Mouse (Mus musculus): Measurements from ENCODE around the gene Zfp30. TPM values are rescaled to one million over a fixed set of nuclear protein-coding genes. Genes with fewer than 3 reads are reported as not detected.

Zfp30 gene
- polyA plus RNA-seq, 1 experiment from 2014 or later = 8.3 TPM

DNA sequence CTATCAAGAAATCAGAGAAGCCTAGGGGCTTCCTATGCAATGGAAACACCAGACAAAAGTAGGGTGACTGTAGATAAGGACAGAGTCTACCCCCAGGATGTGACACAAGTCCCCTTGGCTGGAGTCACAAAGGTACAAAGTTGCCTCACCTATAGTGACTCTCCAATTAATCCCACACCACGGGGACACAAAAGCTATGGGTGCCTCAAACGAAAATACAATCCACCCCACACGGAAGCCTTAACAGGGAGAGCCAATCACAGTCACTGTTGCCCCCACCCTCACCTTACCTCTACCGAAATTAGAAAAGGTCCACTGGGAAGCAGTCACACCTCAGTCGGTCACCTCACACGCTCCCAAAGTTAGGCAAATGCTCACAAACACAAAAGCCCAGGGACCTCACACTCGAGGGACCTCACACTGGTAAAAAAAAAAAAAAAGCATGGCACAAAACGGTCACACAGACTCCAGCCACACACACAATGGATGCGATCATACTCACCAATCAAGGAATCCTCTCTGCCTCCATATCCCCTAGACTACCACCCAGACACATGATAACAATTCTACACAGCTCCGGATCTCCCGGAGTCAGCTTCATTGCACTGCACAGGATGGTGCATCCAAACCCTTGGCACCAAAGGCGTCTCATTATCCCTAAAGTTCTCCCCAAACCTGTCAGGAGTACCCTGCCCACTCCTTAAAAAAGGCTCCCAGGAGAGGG is 31.4 kb downstream of the Zfp30 start:
- 3% methylated on average over 12 of the region's 12 CpGs for WGBS
- H3K27me3 ChIP-seq (ENCODE audit: control insufficient read depth, insufficient read depth, low read length) = no peaks in the 10 kb centered on the region
- H3K4me2 ChIP-seq (replicated peaks; ENCODE audit: low read depth, low read length) = peak overlapping the region; percentile 78
- peak; percentile 47 for ATAC-seq (ENCODE audit: low FRiP score, low TSS enrichment)
- peak overlapping the region; percentile 66 for H3K9ac ChIP-seq (ENCODE audit: low read depth, low read length)
- H3K4me1 ChIP-seq (ENCODE audit: control insufficient read depth, insufficient read depth, low read length) = peaks cover 11% of the 10 kb centered on the region; the same call in 1 of the 2 replicates
- H3K9me3 ChIP-seq (ENCODE audit: control insufficient read depth, low read length) = no peaks in the 10 kb centered on the region
- peak overlapping the region; percentile 63 for H3K4me3 ChIP-seq (ENCODE audit: low read length)
- no peaks in the 10 kb centered on the region for H3K36me3 ChIP-seq (ENCODE audit: control insufficient read depth, insufficient read depth, low read length)
- peak overlapping the region; percentile 44 for H3K27ac ChIP-seq (ENCODE audit: low read depth, low read length)

DNA sequence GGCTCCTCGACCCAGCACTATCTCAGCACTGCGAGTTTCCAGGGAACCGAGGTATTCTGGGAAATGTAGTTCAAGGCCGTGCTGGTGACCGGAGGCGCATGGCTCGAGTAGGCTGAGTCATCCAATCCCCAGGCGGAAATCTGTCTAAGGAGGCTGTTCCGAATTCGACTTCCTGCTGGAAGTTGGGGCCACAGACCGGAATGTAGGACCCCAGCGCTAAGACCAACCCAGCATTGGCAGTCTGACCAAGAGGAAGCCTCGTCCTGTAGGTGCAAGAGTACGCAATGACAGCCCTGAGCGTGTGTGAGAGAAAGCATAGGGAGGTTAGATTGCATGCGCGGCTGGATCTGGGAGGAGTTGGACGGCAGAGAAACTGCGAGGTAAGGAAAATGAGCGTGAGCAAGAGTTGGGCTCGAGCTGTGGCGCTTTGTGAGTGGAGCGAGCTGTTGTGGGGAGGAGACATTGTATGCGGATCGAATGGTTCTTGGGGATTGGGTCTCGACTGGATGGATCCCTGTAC is 32.2 kb downstream of the Zfp30 start, which contains the start of gene Zfp790:
Zfp790 (plus strand) TSS at position 205 of the 520 bp plus-strand sequence.
- peak; percentile 95 for ATAC-seq (ENCODE audit: low FRiP score, low TSS enrichment)
- under 1% methylated on average over 26 of the region's 26 CpGs for WGBS
- peak within 1 kb of the TSS; percentile 79 for H3K27ac ChIP-seq (ENCODE audit: low read depth, low read length)

DNA sequence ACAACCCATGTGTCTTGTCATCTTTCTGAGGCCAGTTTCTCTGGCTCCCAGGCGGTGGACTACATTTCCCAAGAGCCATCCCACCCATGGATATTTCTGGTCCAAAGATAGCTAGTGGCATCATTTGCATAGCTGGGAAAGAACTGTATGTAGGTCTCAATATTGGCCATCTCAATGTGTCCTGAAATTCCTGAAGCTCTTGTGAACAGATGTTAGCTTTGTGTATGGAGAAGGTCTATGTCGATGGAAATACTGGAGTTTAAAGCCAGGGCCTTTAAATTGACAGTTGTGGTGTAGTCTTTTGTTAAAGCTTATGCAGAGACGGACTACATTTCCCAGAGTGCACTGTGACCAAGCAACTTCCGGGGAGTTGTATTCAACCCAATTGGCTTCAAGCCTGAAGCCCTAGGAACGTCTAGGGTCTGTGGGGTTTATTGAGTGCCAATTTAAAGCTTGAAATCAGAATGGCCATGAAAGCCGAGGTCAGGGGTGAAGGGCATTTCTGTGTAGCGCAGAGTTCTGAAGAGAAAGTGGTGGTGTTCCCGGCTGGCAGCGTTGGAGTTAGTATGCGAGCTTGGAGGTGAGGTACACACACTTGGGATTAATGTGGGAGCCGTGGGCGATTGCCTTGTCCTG is 34.9 kb downstream of the Zfp30 start:
- Histone ChIP-seq H3K4me1 (ENCODE audit: control insufficient read depth, insufficient read depth, low read length) (peaks cover 11% of the 10 kb centered on the region; the same call in 1 of the 2 replicates), H3K9me3 (ENCODE audit: control insufficient read depth, low read length) (no peaks in the 10 kb centered on the region), H3K27ac (ENCODE audit: low read depth, low read length) (peak overlapping the region; percentile 42; the same call in 1 of the 2 replicates), H3K4me2 (replicated peaks; ENCODE audit: low read depth, low read length) (peak overlapping the region; percentile 67), H3K27me3 (ENCODE audit: control insufficient read depth, insufficient read depth, low read length) (no peaks in the 10 kb centered on the region), H3K36me3 (ENCODE audit: control insufficient read depth, insufficient read depth, low read length) (peaks cover 17% of the 10 kb centered on the region; the same call in 1 of the 2 replicates), H3K4me3 (ENCODE audit: low read length) (peak overlapping the region; percentile 61), H3K9ac (ENCODE audit: low read depth, low read length) (peak overlapping the region; percentile 51)
- WGBS = 3% methylated on average over 12 of the region's 12 CpGs
- ATAC-seq (ENCODE audit: low FRiP score, low TSS enrichment) = peak; percentile 70

More for the DNA sequence above, 32.2 kb downstream of the Zfp30 start, which contains the start of gene Zfp790:
- no peaks in the 10 kb centered on the region for H3K36me3 ChIP-seq (ENCODE audit: control insufficient read depth, insufficient read depth, low read length)
- peak within 1 kb of the TSS; percentile 78 for H3K4me2 ChIP-seq (replicated peaks; ENCODE audit: low read depth, low read length)
- peak within 1 kb of the TSS; percentile 66 for H3K9ac ChIP-seq (ENCODE audit: low read depth, low read length)
- H3K27me3 ChIP-seq (ENCODE audit: control insufficient read depth, insufficient read depth, low read length) = no peaks in the 10 kb centered on the region
- H3K9me3 ChIP-seq (ENCODE audit: control insufficient read depth, low read length) = no peaks in the 10 kb centered on the region
- H3K4me3 ChIP-seq (ENCODE audit: low read length) = peak within 1 kb of the TSS; percentile 63
- peaks cover 11% of the 10 kb centered on the region; the same call in 1 of the 2 replicates for H3K4me1 ChIP-seq (ENCODE audit: control insufficient read depth, insufficient read depth, low read length)

DNA sequence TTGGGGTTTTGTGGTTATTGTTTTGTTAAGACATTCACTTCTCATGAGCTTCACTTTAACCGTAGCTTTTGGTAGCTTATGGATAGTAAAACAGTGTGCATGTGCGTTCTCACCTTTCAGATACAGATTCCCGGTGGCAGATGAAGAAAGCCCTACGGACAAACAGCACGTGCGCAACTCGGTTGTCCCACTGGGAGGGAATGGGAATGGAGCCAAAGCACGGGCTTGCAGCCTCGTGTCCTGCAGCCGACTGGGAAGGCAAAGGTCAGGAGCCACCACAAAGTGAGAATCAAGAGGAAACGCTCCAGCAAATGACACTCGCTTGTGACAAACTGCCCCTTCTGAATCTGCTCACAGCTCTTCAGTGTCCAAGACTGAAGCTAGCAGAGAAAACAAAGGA is 44.2 kb downstream of the Zfp30 start:
- H3K4me2 ChIP-seq (replicated peaks; ENCODE audit: low read depth, low read length) = no peak overlapping the region
- H3K4me1 ChIP-seq (ENCODE audit: control insufficient read depth, insufficient read depth, low read length) = no peaks in the 10 kb centered on the region
- WGBS = 93% methylated on average over 12 of the region's 12 CpGs
- H3K36me3 ChIP-seq (ENCODE audit: control insufficient read depth, insufficient read depth, low read length) = peaks cover 63% of the 10 kb centered on the region
- H3K9me3 ChIP-seq (ENCODE audit: control insufficient read depth, low read length) = 0 out of 2 replicates have a peak, but pooled peaks cover 4% of the 10 kb centered on the region
- no peak for ATAC-seq (ENCODE audit: low FRiP score, low TSS enrichment)
- no peak overlapping the region for H3K9ac ChIP-seq (ENCODE audit: low read depth, low read length)
- H3K27ac ChIP-seq (ENCODE audit: low read depth, low read length) = no peak overlapping the region
- H3K4me3 ChIP-seq (ENCODE audit: low read length) = no peak overlapping the region
- no peaks in the 10 kb centered on the region for H3K27me3 ChIP-seq (ENCODE audit: control insufficient read depth, insufficient read depth, low read length)

DNA sequence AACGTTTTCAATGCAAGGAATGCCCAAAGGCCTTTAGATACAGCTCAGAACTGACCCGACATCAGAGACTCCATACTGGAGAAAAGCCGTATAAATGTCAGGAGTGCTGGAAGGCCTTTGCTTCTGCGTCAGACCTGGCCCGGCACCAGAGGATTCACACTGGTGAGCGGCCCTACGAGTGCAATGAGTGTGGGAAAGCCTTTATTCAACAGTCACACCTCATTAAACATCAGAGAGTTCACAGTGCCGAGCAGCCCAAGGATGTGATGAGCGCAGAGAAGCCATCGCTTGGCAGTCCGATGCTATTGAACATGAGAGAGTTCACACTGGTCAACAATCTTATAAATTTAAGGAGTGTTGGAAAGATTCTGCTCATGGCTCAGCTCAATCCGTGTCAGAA is 46.0 kb downstream of the Zfp30 start:
- Histone ChIP-seq H3K27ac (ENCODE audit: low read depth, low read length) (no peak overlapping the region), H3K9ac (ENCODE audit: low read depth, low read length) (no peak overlapping the region), H3K4me2 (replicated peaks; ENCODE audit: low read depth, low read length) (no peak overlapping the region), H3K4me3 (ENCODE audit: low read length) (no peak overlapping the region), H3K27me3 (ENCODE audit: control insufficient read depth, insufficient read depth, low read length) (no peaks in the 10 kb centered on the region), H3K36me3 (ENCODE audit: control insufficient read depth, insufficient read depth, low read length) (peaks cover 51% of the 10 kb centered on the region), H3K9me3 (ENCODE audit: control insufficient read depth, low read length) (0 out of 2 replicates have a peak, but pooled peaks cover 4% of the 10 kb centered on the region), H3K4me1 (ENCODE audit: control insufficient read depth, insufficient read depth, low read length) (no peaks in the 10 kb centered on the region)
- ATAC-seq (ENCODE audit: low FRiP score, low TSS enrichment) = no peak
- WGBS = 50% methylated on average over 12 of the region's 12 CpGs

DNA sequence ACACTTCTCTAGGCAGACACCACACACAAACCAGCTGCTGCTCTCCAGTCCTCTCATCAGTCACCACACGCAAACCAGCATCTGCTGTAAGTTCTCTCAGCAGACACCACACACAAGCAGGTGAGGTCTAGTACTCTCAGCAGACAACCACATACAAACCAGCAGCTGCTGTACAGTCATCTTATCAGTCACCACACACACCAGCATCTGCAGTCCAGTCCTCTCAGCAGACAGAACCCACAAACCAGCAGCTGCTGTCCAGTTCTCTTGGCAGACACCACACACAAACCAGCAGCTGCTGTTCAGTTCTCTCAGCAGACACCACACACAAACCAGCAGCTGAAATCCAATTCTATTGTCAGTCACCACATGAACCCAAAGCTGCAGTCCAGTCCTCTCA is 53.0 kb downstream of the Zfp30 start:
- Histone ChIP-seq H3K9ac (ENCODE audit: low read depth, low read length) (no peak overlapping the region), H3K36me3 (ENCODE audit: control insufficient read depth, insufficient read depth, low read length) (peaks cover 2% of the 10 kb centered on the region; the same call in 1 of the 2 replicates), H3K27me3 (ENCODE audit: control insufficient read depth, insufficient read depth, low read length) (no peaks in the 10 kb centered on the region), H3K27ac (ENCODE audit: low read depth, low read length) (no peak overlapping the region), H3K4me2 (replicated peaks; ENCODE audit: low read depth, low read length) (no peak overlapping the region), H3K9me3 (ENCODE audit: control insufficient read depth, low read length) (no peaks in the 10 kb centered on the region), H3K4me3 (ENCODE audit: low read length) (no peak overlapping the region), H3K4me1 (ENCODE audit: control insufficient read depth, insufficient read depth, low read length) (no peaks in the 10 kb centered on the region)
- no peak for ATAC-seq (ENCODE audit: low FRiP score, low TSS enrichment)
- WGBS = 91% methylated on average over 1 of the region's 1 CpGs

DNA sequence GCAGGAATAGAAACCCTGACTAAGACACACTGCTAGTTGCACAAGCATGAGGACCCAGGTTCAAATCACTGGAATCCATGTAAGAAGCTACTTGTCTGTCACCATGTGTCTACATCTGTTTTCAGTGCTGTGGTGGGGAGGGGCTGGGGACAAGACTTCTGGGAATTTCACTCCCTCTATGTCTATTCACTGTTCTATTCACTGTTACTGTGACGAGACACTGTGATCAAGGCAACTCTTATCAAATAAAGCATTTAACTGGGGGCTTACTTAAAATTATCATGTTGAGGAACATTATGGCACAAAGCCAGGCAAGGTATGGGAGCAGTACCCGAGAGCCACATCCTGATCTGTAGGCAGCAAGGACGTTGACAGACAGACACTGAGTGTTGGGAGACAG is 55.5 kb downstream of the Zfp30 start:
- WGBS = 80% methylated on average over 3 of the region's 3 CpGs
- no peak for ATAC-seq (ENCODE audit: low FRiP score, low TSS enrichment)
- Histone ChIP-seq H3K36me3 (ENCODE audit: control insufficient read depth, insufficient read depth, low read length) (peaks cover 1% of the 10 kb centered on the region), H3K27ac (ENCODE audit: low read depth, low read length) (no peak overlapping the region), H3K4me2 (replicated peaks; ENCODE audit: low read depth, low read length) (no peak overlapping the region), H3K4me3 (ENCODE audit: low read length) (no peak overlapping the region), H3K27me3 (ENCODE audit: control insufficient read depth, insufficient read depth, low read length) (no peaks in the 10 kb centered on the region), H3K9ac (ENCODE audit: low read depth, low read length) (no peak overlapping the region), H3K9me3 (ENCODE audit: control insufficient read depth, low read length) (no peaks in the 10 kb centered on the region), H3K4me1 (ENCODE audit: control insufficient read depth, insufficient read depth, low read length) (no peaks in the 10 kb centered on the region)

DNA sequence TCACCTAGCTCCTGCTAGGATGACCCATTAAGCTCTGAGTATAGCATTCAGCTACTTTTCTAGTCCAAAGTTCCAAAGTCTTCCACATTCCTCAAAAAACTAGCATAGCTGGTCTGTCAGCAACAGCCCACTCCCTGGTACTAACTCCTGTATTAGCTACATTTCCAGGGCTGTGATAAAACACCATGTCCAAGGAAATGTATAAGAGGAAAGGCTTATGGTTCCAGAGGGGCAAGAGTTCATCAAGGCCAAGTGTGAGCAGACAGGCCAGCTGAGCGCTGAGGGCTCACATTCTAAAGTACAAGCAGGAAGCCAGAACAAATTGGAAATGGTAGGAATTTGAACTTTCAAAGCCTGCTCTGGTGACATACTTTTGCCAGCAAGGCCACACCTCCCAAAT is 58.3 kb downstream of the Zfp30 start:
- H3K4me2 ChIP-seq (replicated peaks; ENCODE audit: low read depth, low read length) = no peak overlapping the region
- no peak overlapping the region for H3K9ac ChIP-seq (ENCODE audit: low read depth, low read length)
- H3K9me3 ChIP-seq (ENCODE audit: control insufficient read depth, low read length) = no peaks in the 10 kb centered on the region
- H3K36me3 ChIP-seq (ENCODE audit: control insufficient read depth, insufficient read depth, low read length) = peaks cover 18% of the 10 kb centered on the region
- H3K27me3 ChIP-seq (ENCODE audit: control insufficient read depth, insufficient read depth, low read length) = no peaks in the 10 kb centered on the region
- WGBS = 97% methylated on average over 1 of the region's 1 CpGs
- H3K4me3 ChIP-seq (ENCODE audit: low read length) = no peak overlapping the region
- H3K27ac ChIP-seq (ENCODE audit: low read depth, low read length) = no peak overlapping the region
- ATAC-seq (ENCODE audit: low FRiP score, low TSS enrichment) = no peak
- no peaks in the 10 kb centered on the region for H3K4me1 ChIP-seq (ENCODE audit: control insufficient read depth, insufficient read depth, low read length)

Measured in kidney, embryonic 14.5 days (tissue).